Mouse (Mus musculus): ENCODE measurements around the gene Nab1.

- TF ChIP-seq CTCF (IDR thresholded peaks at IDR 0.05; ENCODE audit: control insufficient read depth, insufficient read depth, low read length): no peak
- no peak for TF ChIP-seq POLR2A (IDR thresholded peaks at IDR 0.05; ENCODE audit: borderline replicate concordance, control insufficient read depth, low read depth, low read length)
These were observed 29.5 kb upstream of the Nab1 start for GRCm38 (mm10) chr1:52529933-52530332.
